Mouse (Mus musculus) MEL (cell line): ENCODE data around the gene Hoxd8. TPM values are rescaled to one million over a fixed set of nuclear protein-coding genes. Genes with fewer than 3 reads are reported as not detected.

Source experiments
- DNase-seq: peaks from one replicate; pipeline ENCODE4 v3.0.0; 2011; ENCODE audit warnings: low read depth, low spot score
- H3K27ac ChIP-seq: 2 replicates; pipeline ENCODE4 v1.5.1; 2012; ENCODE audit warnings: low read depth, mild to moderate bottlenecking, control low read depth, low read length, moderate library complexity; ENCODE audit not compliant: control insufficient read depth
- H3K27me3 ChIP-seq, 2 experiments: fragments of 150-350 bp in 1 of 2; sonication (generic) in 1 of 2; 2 replicates each; pipeline ENCODE4 v1.6.1; 2012; ENCODE audit warnings: low read length in 2 of 2, mild to moderate bottlenecking in 2 of 2, improper control_type of control experiment in 1 of 2, moderate library complexity in 1 of 2; ENCODE audit not compliant: insufficient read depth in 2 of 2, control insufficient read depth in 1 of 2
- H3K36me3 ChIP-seq, 2 experiments: 2 replicates each; pipeline ENCODE4 v1.6.1; 2012 to 2014; ENCODE audit warnings: low read length in 2 of 2, improper control_type of control experiment in 1 of 2, inconsistent platforms in 1 of 2, mild to moderate bottlenecking in 1 of 2; ENCODE audit not compliant: insufficient read depth in 2 of 2, control insufficient read depth in 1 of 2
- H3K4me1 ChIP-seq, 2 experiments: fragments of 150-350 bp in 1 of 2; sonication (generic) in 1 of 2; 2 replicates each; pipeline ENCODE4 v1.6.1; 2012; ENCODE audit warnings: low read length in 2 of 2, improper control_type of control experiment in 1 of 2, mild to moderate bottlenecking in 1 of 2; ENCODE audit not compliant: insufficient read depth in 2 of 2, control insufficient read depth in 1 of 2
- H3K4me3 ChIP-seq, 2 experiments: fragments of 150-350 bp in 1 of 2; sonication (generic) in 1 of 2; 2 replicates each; pipeline ENCODE4 v1.5.1; 2012; ENCODE audit warnings: low read depth in 2 of 2, low read length in 2 of 2, mild to moderate bottlenecking in 2 of 2, moderate library complexity in 2 of 2, control low read depth in 1 of 2, improper control_type of control experiment in 1 of 2; ENCODE audit not compliant: control insufficient read depth in 1 of 2, insufficient read depth in 1 of 2
- H3K79me2 ChIP-seq: 2 replicates; pipeline ENCODE4 v1.6.1; 2012; ENCODE audit warnings: mild to moderate bottlenecking, low read length, moderate library complexity; ENCODE audit not compliant: control insufficient read depth, poor library complexity, insufficient read depth
- H3K9ac ChIP-seq: 2 replicates; pipeline ENCODE4 v1.6.1; 2012; ENCODE audit warnings: low read depth, mild to moderate bottlenecking, control low read depth, low read length, moderate library complexity; ENCODE audit not compliant: control insufficient read depth, poor library complexity, severe bottlenecking
- H3K9me3 ChIP-seq: fragments of 150-350 bp; sonication (generic); replicated peaks from 2 replicates; pipeline ENCODE4 v1.6.1; 2012; ENCODE audit warnings: mild to moderate bottlenecking, low read length, improper control_type of control experiment, moderate library complexity; ENCODE audit not compliant: insufficient read depth
- E2F4 ChIP-seq: IDR thresholded peaks from 2 replicates; pipeline ENCODE4 v1.6.1; 2011; ENCODE audit warnings: low read depth, low read length, improper control_type of control experiment, borderline replicate concordance
- ELF1 ChIP-seq: IDR thresholded peaks from 2 replicates; pipeline ENCODE4 v1.6.1; 2014; ENCODE audit warnings: low read depth, mild to moderate bottlenecking, inconsistent platforms, low read length, improper control_type of control experiment, moderate library complexity
- EP300 ChIP-seq, 2 experiments: IDR thresholded peaks; 2 replicates each; pipeline ENCODE4 v1.6.1; 2011; ENCODE audit warnings: improper control_type of control experiment in 2 of 2, low read length in 2 of 2, low read depth in 1 of 2, mild to moderate bottlenecking in 1 of 2
- ETS1 ChIP-seq: IDR thresholded peaks from 2 replicates; pipeline ENCODE4 v1.6.1; 2012; ENCODE audit warnings: low read depth, mild to moderate bottlenecking, inconsistent platforms, low read length, improper control_type of control experiment, moderate library complexity
- JUND ChIP-seq: IDR thresholded peaks from 2 replicates; pipeline ENCODE4 v1.6.1; 2011; ENCODE audit warnings: low read depth, mild to moderate bottlenecking, improper control_type of control experiment, low read length
- MAFK ChIP-seq: IDR thresholded peaks from 2 replicates; pipeline ENCODE4 v1.6.1; 2011; ENCODE audit warnings: low read depth, mild to moderate bottlenecking, low read length, improper control_type of control experiment, borderline replicate concordance
- MYB ChIP-seq: IDR thresholded peaks from 2 replicates; pipeline ENCODE4 v1.6.1; 2011; ENCODE audit warnings: mild to moderate bottlenecking, low read depth, low read length, improper control_type of control experiment
- POLR2AphosphoS2 ChIP-seq: IDR thresholded peaks from 2 replicates; pipeline ENCODE4 v1.6.1; 2011; ENCODE audit warnings: low read length, improper control_type of control experiment
- RCOR1 ChIP-seq: IDR thresholded peaks from 2 replicates; pipeline ENCODE4 v1.6.1; 2012; ENCODE audit warnings: low read depth, mild to moderate bottlenecking, inconsistent platforms, low read length, improper control_type of control experiment
- SMC3 ChIP-seq: IDR thresholded peaks from 2 replicates; pipeline ENCODE4 v1.6.1; 2011; ENCODE audit warnings: low read depth, low read length, improper control_type of control experiment
- TCF12 ChIP-seq: IDR thresholded peaks from 2 replicates; pipeline ENCODE4 v1.6.1; 2014; ENCODE audit warnings: low read depth, mild to moderate bottlenecking, inconsistent platforms, low read length, improper control_type of control experiment, moderate library complexity
- USF1 ChIP-seq: IDR thresholded peaks from 2 replicates; pipeline ENCODE4 v1.6.1; 2014; ENCODE audit warnings: low read depth, mild to moderate bottlenecking, inconsistent platforms, low read length, improper control_type of control experiment, moderate library complexity
- ZKSCAN1 ChIP-seq: IDR thresholded peaks from 2 replicates; pipeline ENCODE4 v1.6.1; 2012; ENCODE audit warnings: low read depth, mild to moderate bottlenecking, inconsistent platforms, low read length, improper control_type of control experiment, moderate library complexity
- ZMIZ1 ChIP-seq: IDR thresholded peaks from 2 replicates; pipeline ENCODE4 v1.6.1; 2012; ENCODE audit warnings: low read depth, mild to moderate bottlenecking, inconsistent platforms, low read length, improper control_type of control experiment, moderate library complexity
- ZNF384 ChIP-seq: IDR thresholded peaks from 2 replicates; pipeline ENCODE4 v1.6.1; 2012; ENCODE audit warnings: low read depth, mild to moderate bottlenecking, inconsistent platforms, low read length, improper control_type of control experiment
- polyA plus RNA-seq, 2 experiments: library from polyadenylated mRNA; stranded (reverse) in 1 of 2; unstranded in 1 of 2; fragments of >175 nt in 1 of 2; fragments of >200 nt in 1 of 2; gene quantifications; 2 replicates each; pipeline versions ENCODE4 v1.2.1 to v1.2.4; 2012; ENCODE audit warnings: low replicate concordance in 2 of 2, low read depth in 1 of 2; ENCODE audit not compliant: insufficient read length in 2 of 2, insufficient read depth in 1 of 2, missing spikeins in 1 of 2
- total RNA-seq: library from RNA; depleted of rRNA; stranded (reverse); fragments of 300-350 nt; gene quantifications from 2 replicates; pipeline ENCODE4 v1.2.3, GENCODE M21; 2012; rRNA removed

Gene Hoxd8
- total and polyA plus RNA-seq, 3 experiments: 4.7 to 7.4 TPM; not detected in 1

- DNase-seq: no peak
- Histone ChIP-seq H3K36me3 (no peaks in the 10 kb centered on the region), H3K4me1 (no peaks in the 10 kb centered on the region), H3K27me3 (peaks cover 0 to 3% of the 10 kb centered on the region in 2 experiments; a peak in 1 of 4 replicates)
- no peak for TF ChIP-seq JUND
- no peak for TF ChIP-seq ZKSCAN1
- TF ChIP-seq MAFK: no peak
- TF ChIP-seq, all 39 proteins: peak for 0
- Histone ChIP-seq H3K27ac (no peak overlapping the region), H3K9me3 (no peaks in the 10 kb centered on the region), H3K4me3 (no peak overlapping the region), H3K9ac (no peak overlapping the region), H3K79me2 (no peaks in the 10 kb centered on the region)
Measured at GRCm38 (mm10) chr2:74753175-74753523, 48.7 kb downstream of the Hoxd8 start.

GRCm38 (mm10) chr2:74753711-74754110 lies 49.3 kb downstream of the Hoxd8 start:
- Histone ChIP-seq H3K36me3 (no peaks in the 10 kb centered on the region), H3K79me2 (no peaks in the 10 kb centered on the region), H3K9ac (no peak overlapping the region), H3K27ac (no peak overlapping the region), H3K4me3 (no peak overlapping the region), H3K27me3 (peaks cover 0 to 3% of the 10 kb centered on the region in 2 experiments; a peak in 1 of 4 replicates), H3K4me1 (no peaks in the 10 kb centered on the region), H3K9me3 (no peaks in the 10 kb centered on the region)
- DNase-seq: no peak
- no peak for TF ChIP-seq ZNF384
- no peak for TF ChIP-seq ETS1
- TF ChIP-seq TCF12: no peak
- no peak for TF ChIP-seq EP300 (IDR thresholded peaks at IDR 0.05; ENCODE audit: low read depth in 1 of 2, low read length in 2 of 2)
- TF ChIP-seq E2F4: no peak
- no peak for TF ChIP-seq SMC3
- TF ChIP-seq POLR2AphosphoS2: no peak
- no peak for TF ChIP-seq ELF1
- no peak for TF ChIP-seq ZKSCAN1
- no peak for TF ChIP-seq ZMIZ1
- TF ChIP-seq MYB: no peak
- TF ChIP-seq USF1: no peak
- TF ChIP-seq RCOR1: no peak

Other genes starting within 250 kb of the Hoxd8 start
- gene Lnpk, start 125.2 kb upstream of the Hoxd8 start, total RNA-seq: 35.5 and 36.1 TPM in 2 replicates
- 10 to 100 TPM in 1 of 2 experiments, not detected in 1; 35.5 TPM for gene Lnpk, start 125.2 kb upstream of the Hoxd8 start, polyA plus RNA-seq
- gene Evx2, start 45.1 kb upstream of the Hoxd8 start, total RNA-seq: not detected in 2 replicates
- gene Evx2, start 45.1 kb upstream of the Hoxd8 start, polyA plus RNA-seq: not detected
- gene Hoxd13, start 36.3 kb upstream of the Hoxd8 start, total RNA-seq: not detected in 2 replicates
- not detected for gene Hoxd13, start 36.3 kb upstream of the Hoxd8 start, polyA plus RNA-seq
- gene Hoxd12, start 29.6 kb upstream of the Hoxd8 start, total RNA-seq: not detected in 2 replicates
- gene Hoxd12, start 29.6 kb upstream of the Hoxd8 start, polyA plus RNA-seq: not detected
- gene Hoxd11, start 25.1 kb upstream of the Hoxd8 start, total RNA-seq: not detected in 2 replicates
- not detected for gene Hoxd11, start 25.1 kb upstream of the Hoxd8 start, polyA plus RNA-seq
- gene Hoxd10, start 12.7 kb upstream of the Hoxd8 start, total RNA-seq: not detected in 2 replicates
- gene Hoxd10, start 12.7 kb upstream of the Hoxd8 start, polyA plus RNA-seq: not detected
- gene Hoxd9, start 6.9 kb upstream of the Hoxd8 start, total RNA-seq: not detected in 2 replicates
- not detected for gene Hoxd9, start 6.9 kb upstream of the Hoxd8 start, polyA plus RNA-seq
- not detected in 2 replicates for gene Hoxd3, start 7.3 kb downstream of the Hoxd8 start, total RNA-seq
- not detected for gene Hoxd3, start 7.3 kb downstream of the Hoxd8 start, polyA plus RNA-seq
- not detected in 2 replicates for gene Hoxd4, start 7.3 kb downstream of the Hoxd8 start, total RNA-seq
- gene Hoxd4, start 7.3 kb downstream of the Hoxd8 start, polyA plus RNA-seq: not detected
- gene Gm28230, start 22.1 kb downstream of the Hoxd8 start, total RNA-seq: not detected in 2 replicates
- gene Gm28230, start 22.1 kb downstream of the Hoxd8 start, polyA plus RNA-seq: not detected
- gene Hoxd1, start 58.4 kb downstream of the Hoxd8 start, total RNA-seq: not detected in 2 replicates
- gene Hoxd1, start 58.4 kb downstream of the Hoxd8 start, polyA plus RNA-seq: not detected
- 81.9 and 85.0 TPM in 2 replicates for gene Mtx2, start 121.2 kb downstream of the Hoxd8 start, total RNA-seq
- 1,000 to 10,000 TPM in 1 of 2 experiments, 100 to 1,000 TPM in 1; 152 to 1,244 TPM for gene Mtx2, start 121.2 kb downstream of the Hoxd8 start, polyA plus RNA-seq